Mouse (Mus musculus) kidney, embryonic 15.5 days (tissue): ENCODE data around the gene Terb1. TPM values are rescaled to one million over a fixed set of nuclear protein-coding genes. Genes with fewer than 3 reads are reported as not detected.

Experiments
- ATAC-seq: fragments of 200-750 bp; cut with Nextera tagmentation; replicated peaks from 2 replicates; pipeline ENCODE4 v1.8.0; 2017; ENCODE audit warnings: moderate TSS enrichment; ENCODE audit not compliant: low FRiP score
- H3K27ac ChIP-seq: fragments of 300-500 bp; sonication (generic); 2 replicates; pipeline ENCODE4 v1.5.1; 2015; ENCODE audit warnings: mild to moderate bottlenecking, inconsistent platforms
- H3K27me3 ChIP-seq: fragments of 300-500 bp; sonication (generic); 2 replicates; pipeline ENCODE4 v1.6.1; 2015; ENCODE audit warnings: inconsistent platforms
- H3K36me3 ChIP-seq: fragments of 300-500 bp; sonication (generic); 2 replicates; pipeline ENCODE4 v1.6.1; 2015; ENCODE audit warnings: inconsistent platforms
- H3K4me1 ChIP-seq: fragments of 300-500 bp; sonication (generic); 2 replicates; pipeline ENCODE4 v1.6.1; 2015; ENCODE audit warnings: inconsistent platforms
- H3K4me2 ChIP-seq: fragments of 300-500 bp; sonication (generic); 2 replicates; pipeline ENCODE4 v1.6.1; 2015; ENCODE audit warnings: moderate library complexity, mild to moderate bottlenecking, inconsistent platforms
- H3K4me3 ChIP-seq: fragments of 300-500 bp; sonication (generic); replicated peaks from 2 replicates; pipeline ENCODE4 v1.5.1; 2015; ENCODE audit warnings: mild to moderate bottlenecking, inconsistent platforms
- H3K9ac ChIP-seq: fragments of 300-500 bp; sonication (generic); 2 replicates; pipeline ENCODE4 v1.6.1; 2015; ENCODE audit warnings: mild to moderate bottlenecking, inconsistent platforms
- H3K9me3 ChIP-seq: fragments of 300-500 bp; sonication (generic); replicated peaks from 2 replicates; pipeline ENCODE4 v1.6.1; 2016; ENCODE audit warnings: inconsistent platforms
- WGBS: fragments of 180-500 bp; shearing (Covaris S2); methylation state at CpG from one replicate; pipeline ENCODE4 v1.1.7; 2015; ENCODE audit warnings: mixed read lengths; 5-methylcytosine and 5-hydroxymethylcytosine counted together
- polyA plus RNA-seq: library from polyadenylated mRNA; unstranded; fragments of >200 nt; fragmentation: Nextera tagmentation; extraction: Ambion mirVana; gene quantifications from 2 replicates; pipeline ENCODE4 v1.2.1, GENCODE M21; 2015

The Terb1 gene
- polyA plus RNA-seq, 1 experiment from 2014 or later: 0.32 TPM

- H3K27me3 ChIP-seq: no peaks in the 10 kb centered on the region
- peaks cover 9% of the 10 kb centered on the region for H3K4me1 ChIP-seq
- WGBS: 86% methylated on average over 3 of the region's 3 CpGs
- no peak for ATAC-seq
- H3K27ac ChIP-seq: no peak overlapping the region
- H3K9ac ChIP-seq: no peak overlapping the region
- H3K4me2 ChIP-seq: no peak overlapping the region
- H3K4me3 ChIP-seq: no peak overlapping the region
- H3K36me3 ChIP-seq: peaks cover under 1% of the 10 kb centered on the region; the same call in 1 of the 2 replicates
- H3K9me3 ChIP-seq: no peaks in the 10 kb centered on the region
Observed at GRCm38 (mm10) chr8:104446016-104446415, 63.7 kb downstream of the Terb1 start.

- no peak for ATAC-seq
- no peak overlapping the region for H3K4me2 ChIP-seq
- WGBS: 56% methylated on average over 6 of the region's 6 CpGs
- H3K27me3 ChIP-seq: no peaks in the 10 kb centered on the region
- no peaks in the 10 kb centered on the region for H3K9me3 ChIP-seq
- no peak overlapping the region for H3K9ac ChIP-seq
- H3K27ac ChIP-seq: no peak overlapping the region
- peaks cover 8% of the 10 kb centered on the region for H3K36me3 ChIP-seq
- H3K4me1 ChIP-seq: peaks cover 13% of the 10 kb centered on the region
- no peak overlapping the region for H3K4me3 ChIP-seq
Observed at GRCm38 (mm10) chr8:104445248-104445647, 64.5 kb downstream of the Terb1 start.

GRCm38 (mm10) chr8:104443125-104443679 is 66.5 kb downstream of the Terb1 start:
- WGBS: 63% methylated on average over 7 of the region's 7 CpGs
- H3K4me3 ChIP-seq: peak overlapping the region; percentile 72
- no peaks in the 10 kb centered on the region for H3K9me3 ChIP-seq
- H3K36me3 ChIP-seq: peaks cover 28% of the 10 kb centered on the region
- H3K4me2 ChIP-seq: peak overlapping the region; percentile 65
- peak overlapping the region; percentile 86; the same call in 1 of the 2 replicates for H3K27ac ChIP-seq
- no peak overlapping the region for H3K9ac ChIP-seq
- peaks cover 13% of the 10 kb centered on the region for H3K4me1 ChIP-seq
- no peaks in the 10 kb centered on the region for H3K27me3 ChIP-seq
- ATAC-seq: peak; percentile 26

GRCm38 (mm10) chr8:104442299-104443124 is 67.2 kb downstream of the Terb1 start, which contains the start of gene Dync1li2:
Dync1li2 (minus strand) TSS chr8:104443047.
- WGBS: under 1% methylated on average over 75 of the region's 75 CpGs
- Histone ChIP-seq H3K4me3 (peak within 1 kb of the TSS; percentile 72), H3K9ac (peak within 1 kb of the TSS; percentile 70), H3K4me1 (peaks cover 13% of the 10 kb centered on the region), H3K36me3 (peaks cover 33% of the 10 kb centered on the region), H3K4me2 (peak within 1 kb of the TSS; percentile 65), H3K27me3 (no peaks in the 10 kb centered on the region), H3K27ac (peak within 1 kb of the TSS; percentile 86), H3K9me3 (no peaks in the 10 kb centered on the region)
- ATAC-seq: peak; percentile 90

- Histone ChIP-seq H3K27me3 (no peaks in the 10 kb centered on the region), H3K27ac (no peak overlapping the region), H3K4me2 (peak overlapping the region; percentile 65), H3K4me1 (peaks cover 15% of the 10 kb centered on the region), H3K9ac (peak overlapping the region; percentile 70), H3K36me3 (peaks cover 42% of the 10 kb centered on the region), H3K4me3 (peak overlapping the region; percentile 72), H3K9me3 (no peaks in the 10 kb centered on the region)
- no peak for ATAC-seq
- WGBS: 60% methylated on average over 7 of the region's 7 CpGs
Observed at GRCm38 (mm10) chr8:104441613-104442012, 68.1 kb downstream of the Terb1 start.

GRCm38 (mm10) chr8:104439461-104439860 is 70.2 kb downstream of the Terb1 start:
- WGBS: 95% methylated on average over 8 of the region's 8 CpGs

GRCm38 (mm10) chr8:104437494-104438135 is 72.1 kb downstream of the Terb1 start:
- Histone ChIP-seq H3K27me3 (no peaks in the 10 kb centered on the region), H3K4me2 (no peak overlapping the region), H3K27ac (no peak overlapping the region), H3K9ac (no peak overlapping the region), H3K4me1 (peaks cover 28% of the 10 kb centered on the region), H3K9me3 (no peaks in the 10 kb centered on the region), H3K36me3 (peaks cover 82% of the 10 kb centered on the region), H3K4me3 (no peak overlapping the region)
- 93% methylated on average over 13 of the region's 13 CpGs for WGBS
- ATAC-seq: no peak

More at GRCm38 (mm10) chr8:104439461-104439860, 70.2 kb downstream of the Terb1 start:
- ATAC-seq: no peak
- Histone ChIP-seq H3K4me1 (peaks cover 28% of the 10 kb centered on the region), H3K27ac (no peak overlapping the region), H3K9me3 (no peaks in the 10 kb centered on the region), H3K9ac (no peak overlapping the region), H3K36me3 (peaks cover 64% of the 10 kb centered on the region), H3K4me3 (no peak overlapping the region), H3K27me3 (no peaks in the 10 kb centered on the region), H3K4me2 (no peak overlapping the region)

GRCm38 (mm10) chr8:104436591-104436990 is 73.1 kb downstream of the Terb1 start:
- H3K9ac ChIP-seq: no peak overlapping the region
- H3K27me3 ChIP-seq: no peaks in the 10 kb centered on the region
- H3K36me3 ChIP-seq: peaks cover 92% of the 10 kb centered on the region
- no peak for ATAC-seq
- peaks cover 24% of the 10 kb centered on the region for H3K4me1 ChIP-seq
- no peaks in the 10 kb centered on the region; the same call in 1 of the 2 replicates for H3K9me3 ChIP-seq
- H3K4me2 ChIP-seq: no peak overlapping the region
- peak overlapping the region; percentile 72 for H3K27ac ChIP-seq
- whole genome bisulfite sequencing: 91% methylated on average over 4 of the region's 4 CpGs
- no peak overlapping the region for H3K4me3 ChIP-seq

GRCm38 (mm10) chr8:104436038-104436437 is 73.7 kb downstream of the Terb1 start:
- H3K27me3 ChIP-seq: no peaks in the 10 kb centered on the region
- peak; percentile 85 for ATAC-seq
- H3K4me2 ChIP-seq: no peak overlapping the region
- peaks cover 98% of the 10 kb centered on the region for H3K36me3 ChIP-seq
- peak overlapping the region; percentile 72 for H3K27ac ChIP-seq
- H3K4me1 ChIP-seq: peaks cover 19% of the 10 kb centered on the region
- no peaks in the 10 kb centered on the region; the same call in 1 of the 2 replicates for H3K9me3 ChIP-seq
- H3K9ac ChIP-seq: no peak overlapping the region
- no peak overlapping the region for H3K4me3 ChIP-seq
- 59% methylated on average over 12 of the region's 12 CpGs for WGBS

GRCm38 (mm10) chr8:104434826-104435354 is 74.8 kb downstream of the Terb1 start:
- Histone ChIP-seq H3K4me3 (no peak overlapping the region), H3K27me3 (no peaks in the 10 kb centered on the region), H3K27ac (no peak overlapping the region), H3K4me1 (peaks cover 15% of the 10 kb centered on the region), H3K36me3 (peaks cover 98% of the 10 kb centered on the region), H3K9me3 (no peaks in the 10 kb centered on the region; the same call in 1 of the 2 replicates), H3K9ac (no peak overlapping the region), H3K4me2 (no peak overlapping the region)
- WGBS: 87% methylated on average over 18 of the region's 18 CpGs
- ATAC-seq: no peak

GRCm38 (mm10) chr8:104434275-104434674 is 75.4 kb downstream of the Terb1 start:
- no peak overlapping the region for H3K4me3 ChIP-seq
- WGBS: 77% methylated on average over 4 of the region's 4 CpGs
- H3K9ac ChIP-seq: no peak overlapping the region
- no peak for ATAC-seq
- H3K9me3 ChIP-seq: no peaks in the 10 kb centered on the region; the same call in 1 of the 2 replicates
- peaks cover 98% of the 10 kb centered on the region for H3K36me3 ChIP-seq
- peaks cover 15% of the 10 kb centered on the region for H3K4me1 ChIP-seq
- H3K4me2 ChIP-seq: no peak overlapping the region
- H3K27me3 ChIP-seq: no peaks in the 10 kb centered on the region
- no peak overlapping the region for H3K27ac ChIP-seq
